Mouse (Mus musculus): ENCODE data around the gene Calm3.
"Not testable (repeated sequence)": the region's sequence is repeated elsewhere in the genome, so short reads cannot be mapped to it uniquely, and the experiment has no call there.

Gene Calm3

GRCm38 (mm10) chr7:16924037-16924834 lies at the start of gene Calm3:
Calm3 (minus strand) TSS chr7:16924114.
- peak; percentile 100 for DNase-seq (ENCODE audit: low read depth, low spot score)

GRCm38 (mm10) chr7:16971160-16971559 lies 47.2 kb upstream of the Calm3 start:
- DNase-seq (ENCODE audit: low read depth, low spot score): no peak

- no peak for DNase-seq (ENCODE audit: low read depth, low spot score)
These were observed 44.5 kb upstream of the Calm3 start for GRCm38 (mm10) chr7:16968414-16968813.

- DNase-seq (ENCODE audit: low read depth, low spot score): no peak
These were observed 37.8 kb upstream of the Calm3 start for GRCm38 (mm10) chr7:16961678-16962077.

GRCm38 (mm10) chr7:16959539-16960187 lies 35.7 kb upstream of the Calm3 start, which contains the start of gene Pnmal1:
Pnmal1 (plus strand) TSS chr7:16959679.
- DNase-seq (ENCODE audit: low read depth, low spot score): peak; percentile 90

- peak; percentile 50 for DNase-seq (ENCODE audit: low read depth, low spot score)
These were observed 32.7 kb upstream of the Calm3 start for GRCm38 (mm10) chr7:16956410-16957265.

GRCm38 (mm10) chr7:16955712-16956111 lies 31.8 kb upstream of the Calm3 start:
- DNase-seq (ENCODE audit: low read depth, low spot score): no peak

GRCm38 (mm10) chr7:16953776-16954175 lies 29.9 kb upstream of the Calm3 start:
- DNase-seq (ENCODE audit: low read depth, low spot score): not testable (repeated sequence)

- peak; percentile 92 for DNase-seq (ENCODE audit: low read depth, low spot score)
These were observed 27.1 kb upstream of the Calm3 start for GRCm38 (mm10) chr7:16950861-16951635.

GRCm38 (mm10) chr7:16949908-16950841 lies 26.3 kb upstream of the Calm3 start:
- DNase-seq (ENCODE audit: low read depth, low spot score): peak; percentile 69

- no peak for DNase-seq (ENCODE audit: low read depth, low spot score)
These were observed 25.1 kb upstream of the Calm3 start for GRCm38 (mm10) chr7:16948923-16949458.

GRCm38 (mm10) chr7:16947959-16948361 lies 24.0 kb upstream of the Calm3 start:
- no peak for DNase-seq (ENCODE audit: low read depth, low spot score)

- DNase-seq (ENCODE audit: low read depth, low spot score): no peak
These were observed 23.5 kb upstream of the Calm3 start for GRCm38 (mm10) chr7:16947349-16947895.

- DNase-seq (ENCODE audit: low read depth, low spot score): no peak
These were observed 22.8 kb upstream of the Calm3 start for GRCm38 (mm10) chr7:16946441-16947348.

GRCm38 (mm10) chr7:16945419-16945818 lies 21.5 kb upstream of the Calm3 start:
- no peak for DNase-seq (ENCODE audit: low read depth, low spot score)

GRCm38 (mm10) chr7:16944808-16945315 lies 20.9 kb upstream of the Calm3 start:
- no peak for DNase-seq (ENCODE audit: low read depth, low spot score)

- DNase-seq (ENCODE audit: low read depth, low spot score): peak; percentile 94
These were observed 20.3 kb upstream of the Calm3 start, which contains the start of gene Pnmal2 for GRCm38 (mm10) chr7:16944061-16944807. Pnmal2 (plus strand) TSS chr7:16944682.
